Mouse (Mus musculus): Measurements from ENCODE around the gene Dusp27. TPM values are rescaled to one million over a fixed set of nuclear protein-coding genes. Genes with fewer than 3 reads are reported as not detected.

Gene Dusp27
- polyA plus RNA-seq (2014; fragmentation: Illumina TruSeq; extraction: RNeasy Lipid Tissue Mini Kit (QIAGEN cat#74804); ENCODE audit: low read depth, low replicate concordance), result 25.3 TPM

GRCm38 (mm10) chr1:166127719-166128118 lies at the start of gene Dusp27:
Gene Dusp27 (minus strand): TSS chr1:166127922.

GRCm38 (mm10) chr1:166130224-166130860 lies 2.6 kb upstream of the Dusp27 start, which contains the start of gene Gpa33:
Gene Gpa33 (plus strand): TSS chr1:166130238.

Other genes starting within 250 kb of the Dusp27 start
- gene Pou2f1, start 125.2 kb downstream of the Dusp27 start, polyA plus RNA-seq (2014; fragmentation: Illumina TruSeq; extraction: RNeasy Lipid Tissue Mini Kit (QIAGEN cat#74804); ENCODE audit: low read depth, low replicate concordance), result 4.6 TPM
- not detected for gene Gpa33, start 2.3 kb upstream of the Dusp27 start, polyA plus RNA-seq (2014; fragmentation: Illumina TruSeq; extraction: RNeasy Lipid Tissue Mini Kit (QIAGEN cat#74804); ENCODE audit: low read depth, low replicate concordance)
- not detected for gene Mael, start 110.8 kb upstream of the Dusp27 start, polyA plus RNA-seq (2014; fragmentation: Illumina TruSeq; extraction: RNeasy Lipid Tissue Mini Kit (QIAGEN cat#74804); ENCODE audit: low read depth, low replicate concordance)
- gene Ildr2, start 126.2 kb upstream of the Dusp27 start, polyA plus RNA-seq (2014; fragmentation: Illumina TruSeq; extraction: RNeasy Lipid Tissue Mini Kit (QIAGEN cat#74804); ENCODE audit: low read depth, low replicate concordance), result 1.4 TPM

Data from heart, adult 10 weeks (tissue).